In genomic region chr5:124425412-124426259, GRCm38 (mm10) we compare ENCODE assay signal across 8 mouse cellular contexts. TPM values are rescaled to one million over a fixed set of nuclear protein-coding genes. Genes with fewer than 3 reads are reported as not detected.
DNase-seq lines count a peak whose midpoint lies in the region; ATAC-seq and TF ChIP-seq lines count a peak whose summit lies in the region.

Gene Sbno1 (minus strand): TSS chr5:124426001.

- DNase-seq in MEL (ENCODE audit: low read depth, low spot score), result peak; percentile 97
- peak; percentile 94 to 96 for DNase-seq in cerebellum, adult 2 months
- DNase-seq in forelimb bud, embryonic 11.5 days (ENCODE audit: low read depth, low spot score), result peak; percentile 96
- peak; percentile 95 for DNase-seq in layer of hippocampus, adult 9-11 months
- peak; percentile 98 for DNase-seq in lung, postnatal 0 days (ENCODE audit: low spot score)
- peak; percentile 81 for DNase-seq in ovary, postnatal 14 days (ENCODE audit: low spot score)
- peak; percentile 94 for DNase-seq in thymus, postnatal 14 days

- H3K4me2 ChIP-seq in lung, postnatal 0 days (replicated peaks; ENCODE audit: low read depth, low read length), result peak within 1 kb of the TSS; percentile 97

- H3K79me2 ChIP-seq in MEL (ENCODE audit: control insufficient read depth, insufficient read depth, low read length, poor library complexity), result peaks cover 47% of the 10 kb centered on the region

- TF ChIP-seq EP300 in MEL (IDR thresholded peaks at IDR 0.05; ENCODE audit: low read depth in 1 of 2, low read length in 2 of 2), result no peak
- peak; percentile 63; the same call in 1 of the 2 replicates for TF ChIP-seq EP300 in lung, postnatal 0 days (IDR thresholded peaks at IDR 0.05)

- H3K4me3 ChIP-seq in MEL (ENCODE audit: control insufficient read depth in 1 of 2, insufficient read depth in 1 of 2, low read depth in 2 of 2, low read length in 2 of 2), result peak within 1 kb of the TSS; percentile 86 to 100
- H3K4me3 ChIP-seq in cerebellum, adult 2 months (replicated peaks; ENCODE audit: insufficient read depth, low read depth, low read length), result peak within 1 kb of the TSS; percentile 84
- H3K4me3 ChIP-seq in lung, postnatal 0 days (ENCODE audit: low read depth, low read length), result peak within 1 kb of the TSS; percentile 98

- H3K36me3 ChIP-seq in MEL (ENCODE audit: control insufficient read depth in 1 of 2, insufficient read depth in 2 of 2, low read length in 2 of 2), result peaks cover 0 to 30% of the 10 kb centered on the region in 2 experiments; a peak in 2 of 4 replicates
- no peaks in the 10 kb centered on the region for H3K36me3 ChIP-seq in lung, postnatal 0 days (ENCODE audit: insufficient read depth, low read length)

- peak in 1 of 3 experiments; percentile 15; a peak in 1 of 6 replicates for TF ChIP-seq CTCF in MEL (IDR thresholded peaks at IDR 0.05 in 2 of 3, conservative IDR thresholded peaks at IDR 0.05 in 1 of 3; ENCODE audit: control insufficient read depth in 1 of 3, insufficient read depth in 1 of 3, low read depth in 2 of 3, low read length in 3 of 3, poor library complexity in 1 of 3, severe bottlenecking in 1 of 3)
- no peak for TF ChIP-seq CTCF in cerebellum, adult 2 months (IDR thresholded peaks at IDR 0.05; ENCODE audit: borderline replicate concordance, insufficient read depth, low read depth, low read length)
- peak; percentile 43 for TF ChIP-seq CTCF in lung, postnatal 0 days (IDR thresholded peaks at IDR 0.05)

- WGBS in cerebellum, adult 2 months, result under 1% methylated on average over 70 of the region's 81 CpGs
- WGBS in lung, postnatal 0 days, result 3% methylated on average over 41 of the region's 81 CpGs

- peaks cover 7 to 9% of the 10 kb centered on the region in 2 experiments for H3K4me1 ChIP-seq in MEL (ENCODE audit: control insufficient read depth in 1 of 2, insufficient read depth in 2 of 2, low read length in 2 of 2)
- H3K4me1 ChIP-seq in cerebellum, adult 2 months (ENCODE audit: control insufficient read depth, insufficient read depth, low read length), result peaks cover 8% of the 10 kb centered on the region; the same call in 1 of the 2 replicates
- no peaks in the 10 kb centered on the region for H3K4me1 ChIP-seq in lung, postnatal 0 days (ENCODE audit: insufficient read depth, low read depth, low read length)

- H3K27me3 ChIP-seq in MEL (ENCODE audit: control insufficient read depth in 1 of 2, insufficient read depth in 2 of 2, low read length in 2 of 2), result no peaks in the 10 kb centered on the region
- H3K27me3 ChIP-seq in cerebellum, adult 2 months (ENCODE audit: control insufficient read depth, insufficient read depth, low read length), result no peaks in the 10 kb centered on the region
- no peaks in the 10 kb centered on the region for H3K27me3 ChIP-seq in lung, postnatal 0 days (replicated peaks; ENCODE audit: insufficient read depth, low read length)

- TF ChIP-seq RAD21 in MEL (IDR thresholded peaks at IDR 0.05; ENCODE audit: low read depth, low read length), result no peak

- peak; percentile 90 to 91 for ATAC-seq in hematopoietic stem cell, adult 5-6 weeks (replicated peaks in 1 of 2; ENCODE audit: insufficient read depth in 1 of 2, low FRiP score in 2 of 2, low TSS enrichment in 1 of 2, low read depth in 1 of 2, poor library complexity in 2 of 2, severe bottlenecking in 2 of 2)
- peak; percentile 97 for ATAC-seq in lung, postnatal 0 days

- peak within 1 kb of the TSS; percentile 100 for H3K9ac ChIP-seq in MEL (ENCODE audit: control insufficient read depth, low read depth, low read length, poor library complexity, severe bottlenecking)
- H3K9ac ChIP-seq in lung, postnatal 0 days (replicated peaks; ENCODE audit: low read depth), result peak within 1 kb of the TSS; percentile 92

- no peaks in the 10 kb centered on the region for H3K9me3 ChIP-seq in MEL (replicated peaks; ENCODE audit: insufficient read depth, low read length)
- no peaks in the 10 kb centered on the region for H3K9me3 ChIP-seq in lung, postnatal 0 days (ENCODE audit: low read length)

- peak; percentile 54 to 69 for TF ChIP-seq POLR2A in MEL (IDR thresholded peaks at IDR 0.05; ENCODE audit: control insufficient read depth in 1 of 2, insufficient read depth in 1 of 2, low read depth in 1 of 2, low read length in 2 of 2, poor library complexity in 1 of 2)
- TF ChIP-seq POLR2A in cerebellum, adult 2 months (IDR thresholded peaks at IDR 0.05; ENCODE audit: borderline replicate concordance, insufficient read depth, low read length), result peak; percentile 72; the same call in 1 of the 2 replicates

- H3K27ac ChIP-seq in MEL (ENCODE audit: control insufficient read depth, low read depth, low read length), result peak within 1 kb of the TSS; percentile 91
- peak within 1 kb of the TSS; percentile 83 for H3K27ac ChIP-seq in cerebellum, adult 2 months (ENCODE audit: insufficient read depth, low read length)
- peak within 1 kb of the TSS; percentile 89 for H3K27ac ChIP-seq in lung, postnatal 0 days (ENCODE audit: low read length)

TF ChIP-seq in MEL, 35 proteins besides CTCF, POLR2A, EP300 and RAD21:
- TF ChIP-seq MYC (IDR thresholded peaks at IDR 0.05; ENCODE audit: low read depth, low read length), result peak; percentile 79; the same call in 1 of the 2 replicates
- TF ChIP-seq RCOR1 (IDR thresholded peaks at IDR 0.05; ENCODE audit: low read depth, low read length), result no peak
- peak; percentile 40 for TF ChIP-seq MXI1 (IDR thresholded peaks at IDR 0.05; ENCODE audit: low read depth, low read length)
- no peak for TF ChIP-seq GABPA (IDR thresholded peaks at IDR 0.05; ENCODE audit: low read depth, low read length)
- peak; percentile 58 for TF ChIP-seq NELFE (IDR thresholded peaks at IDR 0.05; ENCODE audit: low read depth, low read length)
- no peak for TF ChIP-seq MYB (IDR thresholded peaks at IDR 0.05; ENCODE audit: low read depth, low read length)
- TF ChIP-seq CHD1 (IDR thresholded peaks at IDR 0.05; ENCODE audit: low read depth, low read length), result no peak
- TF ChIP-seq TAL1 (IDR thresholded peaks at IDR 0.05; ENCODE audit: low read length), result no peak
- TF ChIP-seq NRF1 (IDR thresholded peaks at IDR 0.05; ENCODE audit: insufficient read depth, low read depth, low read length, poor library complexity, severe bottlenecking), result peak; percentile 86
- TF ChIP-seq MAZ (IDR thresholded peaks at IDR 0.05; ENCODE audit: low read depth, low read length), result peak; percentile 98
- TF ChIP-seq SMC3 (IDR thresholded peaks at IDR 0.05; ENCODE audit: low read depth, low read length), result no peak
- TF ChIP-seq TBP (IDR thresholded peaks at IDR 0.05; ENCODE audit: low read depth, low read length), result 0 out of 2 replicates have a peak, but pooled peaks have one; percentile 27
- peak; percentile 91 for TF ChIP-seq ELF1 (IDR thresholded peaks at IDR 0.05; ENCODE audit: low read depth, low read length)
- peak in 1 of 2 experiments; percentile 72; a peak in 2 of 4 replicates for TF ChIP-seq USF2 (IDR thresholded peaks at IDR 0.05; ENCODE audit: borderline replicate concordance in 1 of 2, insufficient read depth in 1 of 2, low read depth in 1 of 2, low read length in 2 of 2)
- peak; percentile 95 for TF ChIP-seq USF1 (IDR thresholded peaks at IDR 0.05; ENCODE audit: low read depth, low read length)
- no peak for TF ChIP-seq POLR2AphosphoS5 (IDR thresholded peaks at IDR 0.05; ENCODE audit: borderline replicate concordance, low read depth, low read length)
- TF ChIP-seq BHLHE40 (IDR thresholded peaks at IDR 0.05; ENCODE audit: borderline replicate concordance, low read depth, low read length), result peak; percentile 84
- TF ChIP-seq ZNF384 (IDR thresholded peaks at IDR 0.05; ENCODE audit: low read depth, low read length), result no peak
- TF ChIP-seq ZMIZ1 (IDR thresholded peaks at IDR 0.05; ENCODE audit: low read depth, low read length), result peak; percentile 11; the same call in 1 of the 2 replicates
- no peak; the same call in 1 of the 2 replicates for TF ChIP-seq POLR2AphosphoS2 (IDR thresholded peaks at IDR 0.05; ENCODE audit: low read length)
- no peak; the same call in 1 of the 2 replicates for TF ChIP-seq KAT2A (conservative IDR thresholded peaks at IDR 0.05; ENCODE audit: low read depth, low read length)
- TF ChIP-seq ETS1 (IDR thresholded peaks at IDR 0.05; ENCODE audit: low read depth, low read length), result 0 out of 2 replicates have a peak, but pooled peaks have one; percentile 13
- no peak for TF ChIP-seq UBTF (IDR thresholded peaks at IDR 0.05; ENCODE audit: borderline replicate concordance, insufficient read depth, low read depth, low read length)
- TF ChIP-seq GATA1 (IDR thresholded peaks at IDR 0.05; ENCODE audit: low read depth, low read length), result no peak
- peak; percentile 91 for TF ChIP-seq CHD2 (IDR thresholded peaks at IDR 0.05; ENCODE audit: low read length)
- TF ChIP-seq MAX (IDR thresholded peaks at IDR 0.05; ENCODE audit: low read length), result peak; percentile 73
- peak; percentile 92 for TF ChIP-seq HCFC1 (IDR thresholded peaks at IDR 0.05; ENCODE audit: low read depth, low read length)
- no peak for TF ChIP-seq JUND (IDR thresholded peaks at IDR 0.05; ENCODE audit: low read depth, low read length)
- TF ChIP-seq TCF12 (IDR thresholded peaks at IDR 0.05; ENCODE audit: low read depth, low read length), result peak; percentile 30; the same call in 1 of the 2 replicates

RNA-seq across cellular contexts. Expression of gene Sbno1, which starts in this region (rescaled TPM):
- total RNA-seq in MEL (2012; rRNA removed), result 38.8 and 39.3 TPM in 2 replicates
- 100 to 1,000 TPM in 1 of 2 experiments, 10 to 100 TPM in 1; 32.4 to 500 TPM for polyA plus RNA-seq in MEL (2012; ENCODE audit: insufficient read depth in 1 of 2, insufficient read length in 2 of 2, low read depth in 1 of 2, low replicate concordance in 2 of 2, missing spikeins in 1 of 2)
- 48.3 and 50.3 TPM in 2 replicates for polyA plus RNA-seq in cerebellum, adult 2 months (2012; rRNA removed)
- 233 and 245 TPM in 2 replicates for total RNA-seq in hematopoietic stem cell, adult 5-6 weeks (2017)
- polyA plus RNA-seq in lung, postnatal 0 days (2015; fragmentation: Nextera tagmentation; extraction: Ambion mirVana), result 46.5 and 58.0 TPM in 2 replicates

Comparison
In these comparisons a context has a peak if more than half of its experiments do, and no peak if none do; other contexts are left out.
1. Peak in every context shown above with its lines: DNase-seq, ATAC-seq, H3K4me3 ChIP-seq and H3K27ac ChIP-seq.